Mouse (Mus musculus): ENCODE measurements at regions not wholly inside any gene's neighbourhood (a gene's known extent, or its start where the extent isn't known, plus 50 kb on each side); places are given as distances from the start of the nearest gene placed in this dataset.
A peak's percentile ranks its signal among the peaks of the same experiment; 100 is the strongest.

DNA sequence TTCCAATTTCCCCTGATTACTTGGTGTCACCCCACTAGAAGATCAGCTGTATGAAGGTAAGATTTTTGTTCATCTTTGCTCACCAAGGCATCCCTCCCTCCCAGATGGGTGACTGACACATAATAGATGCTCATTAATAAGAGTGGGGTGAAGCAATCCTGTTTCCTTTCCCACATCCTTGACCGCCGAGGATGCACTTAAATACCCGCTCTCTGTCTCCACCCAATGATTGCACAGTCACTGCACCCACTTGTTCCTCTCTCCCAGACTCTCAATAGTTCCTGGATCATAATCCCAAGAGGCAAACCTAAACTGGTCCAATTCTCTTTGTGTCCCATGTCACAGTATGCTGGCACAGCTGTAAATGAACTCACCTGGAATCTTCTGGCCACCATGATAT is 86.4 kb upstream of the Ccn6 start:
- DNase-seq (ENCODE audit: low spot score): no peak

DNA sequence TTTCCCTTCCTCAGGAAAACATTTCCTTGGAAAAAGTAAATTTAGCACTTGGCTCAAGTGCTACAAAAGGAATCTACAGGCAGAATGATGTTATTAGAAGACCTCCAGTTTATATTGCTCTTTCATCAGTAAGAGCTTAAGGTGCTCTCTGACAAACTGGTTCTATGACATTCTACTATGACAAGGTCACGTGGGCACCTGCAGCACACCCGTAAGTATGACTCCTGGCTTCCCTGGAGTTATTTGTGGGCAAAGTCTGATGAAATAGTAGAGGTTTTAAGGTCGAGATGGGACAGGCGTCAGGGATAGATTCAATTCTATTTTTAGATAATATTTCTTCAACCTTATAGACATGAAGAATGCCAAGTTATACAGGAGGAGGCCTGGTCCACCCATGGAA is 84.9 kb upstream of the Ccn6 start:
- no peak for DNase-seq (ENCODE audit: low spot score)

DNA sequence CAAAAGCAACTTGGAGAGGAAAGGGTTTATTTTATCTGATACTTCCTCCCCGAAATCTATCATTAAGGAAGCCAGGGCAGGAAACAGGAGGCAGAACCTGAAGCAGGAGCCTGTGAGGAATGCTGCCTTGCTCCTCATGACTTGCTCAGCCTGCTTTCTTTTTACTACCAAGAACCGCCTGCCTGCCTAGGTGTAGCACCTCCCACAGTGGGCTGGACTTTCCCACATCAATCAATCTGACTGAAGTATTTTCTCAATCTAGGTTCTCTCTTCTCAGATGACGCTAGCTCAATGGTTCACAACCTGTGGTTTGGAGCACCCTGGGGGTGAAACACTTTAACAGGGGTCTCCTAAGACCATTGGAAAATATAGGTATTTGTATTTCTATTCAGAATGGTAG is 83.4 kb upstream of the Ccn6 start:
- DNase-seq (ENCODE audit: low spot score): peak; percentile 45

DNA sequence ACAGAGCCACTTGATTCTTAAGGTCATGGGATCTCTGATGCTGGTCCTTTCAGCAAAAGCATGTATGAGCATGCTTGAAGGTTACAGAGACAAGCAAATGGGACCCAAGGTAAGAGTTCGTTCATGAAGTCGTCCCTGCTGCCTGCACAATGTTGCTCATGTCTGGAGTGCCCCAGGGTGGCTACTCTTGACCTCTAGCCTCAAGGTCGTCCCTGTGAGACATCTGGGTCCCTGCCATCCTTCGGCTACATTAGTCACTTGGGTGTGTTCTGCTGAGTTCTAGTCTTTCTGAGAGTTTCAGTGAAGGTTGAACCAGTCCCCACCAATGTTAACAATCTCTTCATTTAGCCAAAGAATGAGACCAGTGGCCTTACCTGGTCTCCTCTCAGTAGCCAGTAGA is 81.5 kb upstream of the Ccn6 start:
- no peak for DNase-seq (ENCODE audit: low spot score)

DNA sequence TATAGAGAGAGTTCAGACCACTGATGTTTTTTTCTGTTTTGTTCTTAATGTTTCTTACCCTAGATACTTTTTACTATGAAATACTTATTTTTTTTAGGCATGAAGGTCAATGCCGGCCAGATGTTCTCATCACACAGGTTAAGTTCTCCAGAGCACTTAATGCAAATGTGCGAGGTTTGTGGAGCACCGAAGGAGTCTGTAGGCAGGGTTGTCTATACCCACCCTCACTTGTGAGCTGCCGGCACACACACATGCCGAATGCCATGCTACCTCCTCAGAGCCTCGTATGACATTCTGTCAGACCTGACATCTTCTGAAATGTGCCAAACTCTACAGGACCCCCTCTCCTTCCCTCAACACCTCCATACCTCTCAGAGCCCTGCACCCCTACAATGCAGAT is 80.5 kb upstream of the Ccn6 start:
- no peak for DNase-seq (ENCODE audit: low spot score)

DNA sequence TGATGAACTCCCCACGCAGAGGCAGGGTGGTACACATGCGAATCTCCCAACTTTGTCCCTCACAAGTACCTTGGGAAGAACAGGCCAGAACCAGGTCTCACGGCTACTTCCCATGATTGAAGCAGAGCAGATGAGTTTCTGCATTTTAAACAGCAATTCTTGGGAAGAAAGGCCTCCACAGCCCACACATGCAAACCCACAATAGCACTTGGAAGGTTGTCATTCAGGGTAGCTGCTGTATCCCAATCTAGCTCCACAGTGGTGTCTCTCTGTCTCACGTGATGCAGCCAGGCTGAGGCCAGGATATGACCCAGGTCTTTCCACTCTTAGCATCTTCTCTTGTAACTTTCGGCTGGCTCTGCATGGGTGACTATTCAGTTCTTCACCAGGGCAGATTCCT is 78.8 kb upstream of the Ccn6 start:
- no peak for DNase-seq (ENCODE audit: low spot score)

DNA sequence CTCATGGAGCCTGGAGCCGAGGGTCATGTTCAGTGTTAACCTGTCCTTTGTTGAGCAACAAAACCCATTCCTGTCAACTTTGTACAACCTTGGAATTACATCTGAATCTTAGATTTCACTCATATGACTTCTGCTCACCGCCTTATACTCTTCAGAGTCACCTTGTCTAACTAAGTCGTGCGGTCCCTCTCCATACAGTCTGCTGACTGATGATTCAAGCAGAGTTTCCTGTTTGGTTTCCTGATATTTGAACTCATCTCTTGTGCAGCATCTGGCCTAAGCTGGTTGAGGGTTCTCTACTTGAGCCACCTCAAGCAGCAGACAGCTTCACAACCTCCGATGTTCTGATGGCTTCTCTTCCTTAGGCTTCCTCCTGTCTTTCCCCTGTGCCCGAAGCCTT is 78.3 kb upstream of the Ccn6 start:
- DNase-seq (ENCODE audit: low spot score): peak; percentile 36

DNA sequence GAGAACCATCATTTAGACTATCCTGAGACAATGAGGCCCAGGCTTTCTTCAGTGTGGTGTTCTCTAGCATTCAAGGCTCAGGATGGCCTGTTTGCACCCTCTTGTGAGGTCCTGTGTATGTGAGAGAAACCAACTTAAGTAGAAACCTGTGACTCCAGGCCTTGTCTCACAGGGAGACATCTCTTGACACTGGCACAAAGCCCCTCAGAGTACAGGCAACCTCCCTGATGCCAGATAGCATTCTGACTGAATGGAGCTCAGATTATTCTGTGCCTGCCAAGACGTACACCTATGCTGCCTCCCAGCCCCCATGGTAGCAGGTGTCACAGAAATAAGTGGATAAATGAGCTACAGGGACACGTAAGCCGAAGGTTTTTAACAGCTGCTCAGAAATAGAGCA is 77.9 kb upstream of the Ccn6 start:
- DNase-seq (ENCODE audit: low spot score): no peak

DNA sequence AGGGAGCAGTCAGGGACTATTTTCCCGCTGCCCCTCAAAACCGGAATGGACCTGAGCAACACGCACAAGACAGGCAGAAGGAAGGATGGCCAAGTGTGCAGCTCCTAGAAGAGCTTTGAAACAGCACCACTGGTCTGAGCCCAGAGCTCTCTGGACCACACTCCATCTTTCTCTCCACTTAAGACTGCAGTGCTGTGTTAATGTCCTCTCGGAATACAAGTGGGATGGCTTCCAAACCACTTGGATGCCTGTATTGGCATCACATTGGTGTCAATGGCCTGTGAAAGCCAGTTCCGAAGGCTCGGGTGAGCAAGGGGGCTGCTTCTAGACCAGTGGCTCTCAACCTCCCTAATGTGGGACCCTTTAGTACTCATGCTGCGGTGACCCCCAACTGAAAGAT is 77.4 kb upstream of the Ccn6 start:
- no peak for DNase-seq (ENCODE audit: low spot score)

DNA sequence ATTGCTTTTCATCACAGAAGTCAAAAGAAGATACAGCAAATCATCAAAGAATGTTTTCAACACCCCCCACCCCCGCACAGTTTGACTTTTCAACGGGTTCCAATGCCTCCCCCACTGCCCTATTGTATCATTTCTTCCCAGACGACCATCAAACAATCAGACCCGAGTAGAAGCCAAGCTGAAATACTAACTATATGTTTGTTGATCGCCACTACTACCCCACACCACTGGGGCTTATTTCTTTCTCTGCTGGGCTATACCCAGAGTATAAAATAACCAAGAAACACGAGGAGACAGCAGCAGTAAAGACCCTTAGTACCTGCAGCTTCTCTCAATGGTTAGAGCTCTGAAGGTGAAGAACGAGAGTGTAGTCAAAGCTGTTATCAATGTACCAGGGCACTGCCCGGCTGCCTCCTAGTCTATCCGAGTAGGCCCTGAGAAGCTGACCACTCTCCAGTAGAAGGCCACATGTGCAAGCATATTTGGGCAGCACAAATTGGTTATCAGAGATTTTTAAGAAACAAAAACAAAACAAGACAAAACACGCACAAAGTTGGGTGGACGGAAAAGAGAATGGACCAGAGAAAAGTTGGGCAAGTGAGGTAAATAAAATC is 76.7 kb upstream of the Ccn6 start:
- DNase-seq (ENCODE audit: low spot score): no peak

DNA sequence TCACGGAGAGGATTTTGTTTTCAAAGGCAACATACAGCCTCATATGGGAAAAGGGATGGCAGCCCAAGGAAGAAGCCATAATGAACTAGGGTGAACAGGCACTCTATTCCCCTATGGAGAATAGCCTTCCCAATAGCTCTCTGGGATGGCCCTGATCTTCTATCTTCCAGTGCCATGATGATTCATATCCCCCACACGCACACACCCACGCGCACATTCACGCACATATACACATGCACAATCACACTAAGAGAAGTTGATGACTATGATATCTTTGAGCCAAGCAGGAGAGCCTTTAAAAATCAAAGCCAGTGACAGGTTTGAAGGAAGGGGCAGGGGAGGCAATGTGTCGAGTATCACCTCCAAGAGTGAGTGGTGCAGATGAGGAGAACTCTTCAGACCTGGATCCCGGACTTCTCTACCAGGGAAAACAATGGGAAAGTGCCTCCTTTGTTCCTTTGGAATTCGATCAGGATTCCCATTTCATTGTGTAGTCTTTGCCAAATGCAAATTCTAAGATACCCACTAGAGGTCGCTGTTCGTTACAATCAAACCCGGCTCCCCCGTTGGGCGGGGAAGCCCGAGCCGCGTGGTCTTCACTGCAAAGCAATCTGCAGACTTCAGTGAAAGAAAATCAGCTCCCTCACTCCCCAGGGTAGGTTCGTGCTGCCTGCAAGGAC is 76.0 kb upstream of the Ccn6 start:
- peak; percentile 66 for DNase-seq (ENCODE audit: low spot score)

DNA sequence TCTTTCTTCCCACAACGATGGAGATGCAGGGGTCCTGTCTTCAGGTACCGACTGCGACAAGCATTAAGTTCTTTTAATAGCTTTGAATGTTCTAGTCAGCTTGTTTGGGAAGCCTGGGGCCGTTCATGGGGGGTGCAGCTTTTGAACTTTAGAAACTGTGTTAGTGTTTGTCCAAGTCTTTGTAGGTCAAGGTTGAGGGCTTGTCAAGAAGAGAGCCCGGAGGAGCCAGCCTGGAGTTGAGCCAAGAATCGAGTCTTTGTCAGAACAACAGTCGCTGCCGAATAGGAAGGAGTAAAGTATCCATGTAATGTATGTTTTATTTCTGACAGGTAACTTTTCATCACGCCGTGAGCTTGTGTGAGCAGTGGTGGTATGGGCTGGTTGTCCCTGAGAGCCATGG is 75.0 kb upstream of the Ccn6 start:
- no peak for DNase-seq (ENCODE audit: low spot score)

DNA sequence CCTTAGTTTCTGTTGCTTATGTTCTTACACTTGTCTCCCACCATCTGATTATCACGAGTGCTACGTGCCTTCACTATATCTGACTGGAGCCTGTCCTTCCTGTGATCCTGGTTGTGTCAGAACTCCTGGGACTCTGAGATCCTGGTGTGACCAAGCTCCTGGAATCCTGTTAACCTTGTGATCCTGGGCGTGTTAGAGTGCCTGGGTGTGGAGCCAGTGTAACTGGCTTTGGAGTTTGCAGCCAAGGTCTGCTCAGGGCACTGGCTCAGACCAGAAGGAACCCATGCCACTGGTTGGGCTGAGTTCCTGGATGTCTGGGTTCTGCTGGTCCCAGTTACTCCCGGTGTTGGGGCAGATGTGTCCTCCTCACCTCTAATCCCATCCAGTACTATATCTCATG is 74.0 kb upstream of the Ccn6 start:
- DNase-seq (ENCODE audit: low spot score): no peak

DNA sequence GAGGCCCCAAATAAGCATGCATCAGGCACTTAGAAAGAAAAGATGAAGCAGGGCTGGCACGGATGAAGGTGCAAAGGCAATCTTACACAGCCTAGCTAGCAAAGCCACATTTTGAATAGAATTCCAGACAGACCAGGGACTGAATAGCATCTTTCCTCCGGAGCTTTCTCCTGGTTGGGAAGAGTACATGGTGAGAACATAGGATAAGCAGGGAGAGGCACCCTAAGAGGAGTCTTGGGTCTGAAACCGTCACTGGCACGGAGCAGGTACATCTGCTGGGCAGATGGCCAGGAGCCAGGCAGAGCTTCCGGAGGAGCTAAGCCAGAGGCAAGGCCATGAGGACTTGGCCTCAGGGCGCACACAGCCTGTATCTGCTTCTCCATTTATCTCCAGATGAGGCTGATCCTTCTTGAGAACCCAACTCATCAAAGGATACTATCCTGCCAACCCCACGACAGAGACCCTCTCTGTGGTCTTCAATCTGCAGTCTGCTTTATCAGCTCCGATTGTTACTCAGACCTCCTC is 70.4 kb upstream of the Ccn6 start:
- DNase-seq (ENCODE audit: low spot score): no peak

DNA sequence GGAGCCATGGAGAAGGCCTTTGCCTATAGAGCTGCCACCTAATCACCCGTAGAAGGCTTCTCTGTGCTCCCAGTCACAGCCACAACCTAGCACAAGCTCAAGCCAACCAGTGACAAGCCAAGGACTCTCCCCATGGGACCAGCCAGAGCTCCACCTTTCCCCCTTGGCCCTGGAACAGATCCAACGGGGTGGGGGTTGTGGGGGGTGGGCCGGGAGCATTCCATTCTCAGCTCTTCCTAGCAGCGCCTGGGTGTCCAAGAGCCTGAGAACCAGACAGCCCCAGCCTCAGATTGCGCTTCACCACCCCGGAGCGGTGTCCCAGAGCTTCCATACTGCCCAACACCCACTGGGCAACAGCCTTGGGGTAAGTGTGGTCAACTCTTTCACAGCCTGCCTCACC is 69.6 kb upstream of the Ccn6 start:
- DNase-seq (ENCODE audit: low spot score): no peak

DNA sequence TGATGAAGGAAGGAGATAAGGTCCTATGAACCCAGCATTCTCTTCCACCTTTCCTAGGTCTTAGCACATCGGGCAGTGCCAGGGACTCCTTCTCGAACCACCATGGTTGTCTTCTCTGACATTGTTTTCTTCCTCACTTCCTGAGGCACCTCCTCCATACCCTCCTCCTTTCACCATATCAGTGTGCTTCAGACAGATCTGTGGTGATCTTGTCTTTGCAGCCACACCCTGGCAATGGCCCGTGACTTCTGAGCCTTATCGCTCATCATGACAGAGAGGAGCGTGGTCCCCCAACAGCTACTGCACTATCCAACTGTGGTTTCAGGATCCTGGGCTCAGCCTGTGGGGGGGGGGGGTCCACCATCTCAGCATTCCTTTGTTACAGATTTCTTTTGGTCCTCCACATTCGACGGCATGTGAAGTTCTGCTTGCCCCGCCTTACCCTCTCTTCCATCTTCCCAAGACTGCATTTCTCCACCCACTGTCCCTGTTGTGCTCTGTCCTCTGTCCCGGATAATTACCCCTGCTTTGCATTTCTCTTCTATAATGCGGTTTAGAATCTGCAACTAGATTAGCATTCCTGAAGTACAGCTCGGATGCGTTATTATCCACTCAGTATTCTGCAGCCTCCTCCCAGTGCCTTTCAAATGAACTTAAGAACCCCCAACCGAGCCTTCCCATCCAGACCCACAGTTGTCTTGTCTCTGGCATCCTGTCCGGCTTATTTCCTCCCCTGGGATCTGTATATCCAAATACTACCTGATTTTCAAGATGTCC is 67.2 kb upstream of the Ccn6 start:
- DNase-seq (ENCODE audit: low spot score): no peak

DNA sequence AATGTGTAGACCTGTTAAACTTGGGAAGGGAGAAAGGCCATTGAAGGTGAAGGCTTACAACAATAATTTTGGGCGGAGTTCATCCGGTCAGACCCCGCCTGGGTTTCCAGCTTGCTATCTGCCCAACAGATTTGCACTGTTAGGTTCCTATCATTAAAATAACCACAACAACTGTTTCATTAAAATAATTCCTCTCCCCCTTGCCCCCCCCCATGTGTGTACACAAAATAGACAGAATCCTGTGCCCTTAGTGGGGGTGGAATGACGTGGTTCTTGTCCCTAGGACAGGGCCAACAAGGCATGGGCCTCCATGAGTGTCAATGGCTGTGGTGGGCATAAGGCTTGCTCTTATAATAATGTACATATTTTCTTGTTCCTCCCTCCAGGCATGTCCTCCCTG is 65.6 kb upstream of the Ccn6 start:
- DNase-seq (ENCODE audit: low spot score): no peak

DNA sequence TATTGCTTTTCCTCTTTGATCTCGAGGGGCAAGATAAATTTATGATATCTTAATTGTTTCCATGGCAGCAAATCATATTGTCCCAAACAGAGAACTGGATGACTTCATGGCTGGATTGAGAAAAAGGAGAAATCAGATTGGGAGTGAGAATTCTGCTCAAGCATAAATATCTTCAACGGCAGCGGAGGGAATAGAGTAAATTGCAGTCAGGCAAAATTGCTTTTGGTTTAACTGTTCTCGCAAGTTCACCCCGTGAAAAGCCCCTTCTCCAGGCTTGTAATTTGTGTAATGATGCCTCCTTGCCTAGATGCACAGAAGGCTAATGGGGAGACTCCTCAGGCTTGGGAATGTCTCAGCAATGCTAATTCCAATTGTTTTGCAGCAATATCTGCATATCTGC is 64.4 kb upstream of the Ccn6 start:
- no peak for DNase-seq (ENCODE audit: low spot score)

DNA sequence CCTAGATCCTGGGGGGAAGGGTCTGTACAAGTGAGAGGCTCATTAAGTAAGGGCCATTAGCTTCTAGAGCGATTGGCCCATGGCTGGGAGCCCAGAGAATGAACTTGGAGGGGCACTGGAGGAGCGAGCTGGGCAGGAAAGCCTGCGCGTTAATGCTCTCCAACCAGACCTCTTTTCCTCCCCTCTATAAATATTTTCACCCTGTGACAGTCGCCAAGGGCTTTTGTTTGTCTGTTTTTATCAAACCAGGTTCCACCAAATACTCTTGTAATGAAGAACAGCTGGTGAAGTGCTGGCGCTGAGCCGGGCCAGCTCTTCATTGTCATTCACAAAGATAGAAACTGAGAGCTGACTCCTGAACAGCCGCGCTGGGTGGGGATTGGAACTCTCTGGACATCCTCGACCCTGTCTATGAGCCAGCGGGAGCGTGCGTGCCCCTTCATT is 63.9 kb upstream of the Ccn6 start:
- DNase-seq (ENCODE audit: low spot score): no peak

DNA sequence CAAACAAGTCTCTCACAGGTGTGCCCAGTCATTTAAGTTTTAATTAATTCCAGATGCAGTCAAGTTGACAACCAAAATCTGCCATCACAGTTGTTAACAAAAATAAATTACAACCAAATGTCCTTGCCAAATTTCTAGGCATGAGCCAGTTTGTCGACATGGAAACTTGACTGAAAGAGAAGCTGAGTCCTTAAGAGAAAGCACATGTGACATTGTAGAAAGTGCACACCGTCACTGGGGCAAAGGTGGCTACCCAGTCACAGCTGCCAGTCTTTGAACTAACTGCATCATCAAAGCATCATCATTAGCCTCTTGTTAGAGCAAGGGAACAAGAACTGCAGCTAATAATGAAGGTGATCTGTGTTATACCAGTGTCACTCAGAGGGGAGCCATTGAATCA is 62.9 kb upstream of the Ccn6 start:
- DNase-seq (ENCODE audit: low spot score): no peak

DNA sequence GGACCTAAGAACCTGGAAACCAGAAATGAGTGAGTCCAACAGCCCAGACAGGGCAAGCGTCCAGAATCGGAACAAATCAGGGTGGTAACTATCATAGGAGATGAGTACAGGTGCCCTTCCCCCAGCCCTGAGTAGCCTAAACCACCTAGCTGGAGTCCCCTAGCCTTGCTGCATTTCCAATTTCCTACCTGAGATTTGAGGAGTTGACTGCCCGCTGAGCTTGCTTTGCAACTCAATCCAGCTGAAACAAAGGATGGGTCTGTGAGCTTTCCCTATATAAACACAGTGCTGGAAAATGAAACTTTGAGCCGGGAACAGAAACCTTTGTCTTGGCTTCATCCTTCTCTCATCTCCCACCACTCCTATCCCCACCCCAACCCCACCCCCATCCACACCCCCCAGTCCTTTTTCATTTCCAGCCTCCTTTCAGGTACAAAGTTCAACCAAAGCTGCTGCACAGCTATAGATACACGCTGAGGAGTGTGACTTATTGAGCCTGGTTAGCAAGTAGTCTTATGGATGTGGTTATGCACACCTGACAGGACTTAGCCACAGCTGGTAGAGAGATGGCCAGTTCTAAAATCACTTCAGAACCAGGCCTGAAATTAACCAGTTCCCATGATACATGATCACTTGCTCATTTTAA is 61.0 kb upstream of the Ccn6 start:
- no peak for DNase-seq (ENCODE audit: low spot score)

DNA sequence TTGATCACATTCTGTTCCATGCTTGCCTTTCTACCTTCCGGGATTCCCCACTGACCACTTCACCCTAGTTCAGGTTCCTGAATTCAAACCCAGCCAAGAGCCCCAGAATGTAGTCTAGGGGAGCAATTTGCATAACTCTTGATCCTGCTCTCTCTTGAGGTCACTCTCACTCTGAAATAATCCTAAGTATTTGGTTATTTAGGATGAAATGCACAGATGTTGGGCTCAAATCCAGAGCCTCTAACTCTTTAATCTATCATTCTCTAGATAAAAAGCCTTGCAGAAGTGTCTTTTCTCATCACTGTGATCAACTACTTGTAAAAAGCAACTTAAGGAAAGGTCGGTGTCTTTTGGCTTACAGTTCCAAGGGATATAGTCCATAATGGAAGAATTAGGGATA is 57.4 kb upstream of the Ccn6 start:
- DNase-seq (ENCODE audit: low spot score): no peak

DNA sequence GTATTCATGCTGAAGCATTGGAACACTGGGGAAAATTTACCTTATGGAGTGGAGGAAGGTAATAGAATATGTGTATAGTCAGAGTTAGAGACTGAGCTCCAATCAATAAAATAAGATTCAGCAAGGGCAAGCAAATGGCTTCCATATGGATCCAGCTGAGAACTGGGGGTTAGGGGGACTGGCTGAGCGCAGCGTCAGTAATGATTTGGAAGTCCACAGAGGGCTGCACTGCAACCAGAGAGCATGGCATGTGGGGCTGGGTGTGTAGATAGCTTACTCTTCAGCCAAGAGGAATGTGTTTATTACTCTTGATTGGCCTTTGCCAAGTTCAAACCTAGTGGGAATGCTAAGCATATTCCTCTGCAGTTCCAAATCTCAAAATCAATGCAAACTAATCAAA is 55.8 kb upstream of the Ccn6 start:
- no peak for DNase-seq (ENCODE audit: low spot score)

Data from T-cell, adult 2 months (primary cell).